Mouse (Mus musculus) forebrain, embryonic 16.5 days (tissue): Measurements from ENCODE around the gene B4galnt1. TPM values are rescaled to one million over a fixed set of nuclear protein-coding genes. Genes with fewer than 3 reads are reported as not detected.
A peak's percentile ranks its signal among the peaks of the same experiment; 100 is the strongest.

ENCODE experiments used
- ATAC-seq: fragments of 200-750 bp; cut with Nextera tagmentation; 2 replicates; pipeline ENCODE4 v1.8.0; 2017; ENCODE audit warnings: mild to moderate bottlenecking, moderate library complexity
- H3K27ac ChIP-seq: fragments of 300-500 bp; sonication (generic); 2 replicates; pipeline ENCODE4 v1.5.1; 2014; ENCODE audit warnings: low read length, control low read depth
- H3K27me3 ChIP-seq: fragments of 300-500 bp; sonication (generic); replicated peaks from 2 replicates; pipeline ENCODE4 v1.6.1; 2014; ENCODE audit warnings: low read length; ENCODE audit not compliant: control insufficient read depth, insufficient read depth
- H3K36me3 ChIP-seq: fragments of 300-500 bp; sonication (generic); 2 replicates; pipeline ENCODE4 v1.6.1; 2014; ENCODE audit not compliant: control insufficient read depth, insufficient read depth
- H3K4me1 ChIP-seq: fragments of 300-500 bp; sonication (generic); replicated peaks from 2 replicates; pipeline ENCODE4 v1.6.1; 2014; ENCODE audit warnings: low read length; ENCODE audit not compliant: control insufficient read depth, insufficient read depth
- H3K4me2 ChIP-seq: fragments of 300-500 bp; sonication (generic); 2 replicates; pipeline ENCODE4 v1.6.1; 2014; ENCODE audit warnings: mild to moderate bottlenecking, low read length, control low read depth
- H3K4me3 ChIP-seq: fragments of 300-500 bp; sonication (generic); replicated peaks from 2 replicates; pipeline ENCODE4 v1.5.1; 2014; ENCODE audit warnings: mild to moderate bottlenecking, low read length, control low read depth
- H3K9ac ChIP-seq: fragments of 300-500 bp; sonication (generic); replicated peaks from 2 replicates; pipeline ENCODE4 v1.6.1; 2014; ENCODE audit warnings: low read depth, low read length, control low read depth
- H3K9me3 ChIP-seq: fragments of 300-500 bp; sonication (generic); 2 replicates; pipeline ENCODE4 v1.6.1; 2016; ENCODE audit warnings: low read length; ENCODE audit not compliant: control insufficient read depth
- WGBS: fragments of 180-500 bp; shearing (Covaris S2); extraction: QIAGEN DNeasy Blood & Tissue Kit; methylation state at CpG from one replicate; pipeline ENCODE4 v1.1.7; 2014; 5-methylcytosine and 5-hydroxymethylcytosine counted together
- polyA plus RNA-seq: library from polyadenylated mRNA; unstranded; fragments of >200 nt; fragmentation: Nextera tagmentation; extraction: Ambion mirVana; gene quantifications from 2 replicates; pipeline ENCODE4 v1.2.1, GENCODE M21; 2015

Gene B4galnt1
- 41.5 and 45.8 TPM in 2 replicates for polyA plus RNA-seq

DNA sequence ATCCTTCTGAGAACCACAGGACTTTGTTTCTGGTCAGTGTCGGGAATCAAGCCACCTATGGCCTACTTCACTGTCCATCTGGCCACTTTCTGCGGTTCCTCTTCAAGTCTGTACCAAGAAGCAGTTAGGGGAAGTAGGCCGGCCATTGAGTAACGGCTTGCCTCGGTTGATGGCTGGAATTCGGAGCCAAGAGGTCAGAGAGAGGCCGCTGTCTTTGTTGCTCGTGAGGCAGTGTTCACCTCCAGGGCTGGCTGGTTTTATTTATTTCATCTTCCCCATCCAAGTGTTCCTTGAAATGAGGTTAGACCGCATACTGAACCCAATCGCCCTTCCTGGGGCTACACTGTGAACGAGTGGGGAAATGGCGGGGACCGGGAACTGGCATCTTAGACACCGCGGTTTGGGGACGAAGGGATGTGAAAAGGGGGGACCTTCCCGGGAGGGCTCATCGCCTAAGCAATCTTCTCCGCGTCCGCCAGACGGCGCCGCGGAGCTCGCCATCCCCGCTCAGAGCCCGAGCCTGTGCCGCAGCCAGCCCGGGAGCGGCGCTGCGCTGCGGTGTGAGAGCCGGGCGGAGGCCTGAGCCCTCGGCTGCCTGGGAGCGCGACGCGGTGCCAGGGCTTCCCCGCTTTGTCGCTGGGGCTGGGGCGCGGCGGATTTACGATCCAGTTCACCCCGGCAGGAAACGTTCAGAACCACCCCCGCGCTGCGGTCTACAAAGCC lies at the start of gene B4galnt1:
Gene B4galnt1 (plus strand): TSS at position 595 of the 723 bp plus-strand sequence.
- H3K4me3 ChIP-seq = peak within 1 kb of the TSS; percentile 71
- H3K4me1 ChIP-seq = peaks cover 12% of the 10 kb centered on the region
- H3K27me3 ChIP-seq = peaks cover 28% of the 10 kb centered on the region
- peak within 1 kb of the TSS; percentile 71 for H3K27ac ChIP-seq
- 2% methylated on average over 52 of the region's 52 CpGs for WGBS
- H3K4me2 ChIP-seq = peak within 1 kb of the TSS; percentile 87
- H3K9ac ChIP-seq = peak within 1 kb of the TSS; percentile 97
- no peaks in the 10 kb centered on the region for H3K36me3 ChIP-seq
- ATAC-seq = peak; percentile 94
- no peaks in the 10 kb centered on the region for H3K9me3 ChIP-seq

DNA sequence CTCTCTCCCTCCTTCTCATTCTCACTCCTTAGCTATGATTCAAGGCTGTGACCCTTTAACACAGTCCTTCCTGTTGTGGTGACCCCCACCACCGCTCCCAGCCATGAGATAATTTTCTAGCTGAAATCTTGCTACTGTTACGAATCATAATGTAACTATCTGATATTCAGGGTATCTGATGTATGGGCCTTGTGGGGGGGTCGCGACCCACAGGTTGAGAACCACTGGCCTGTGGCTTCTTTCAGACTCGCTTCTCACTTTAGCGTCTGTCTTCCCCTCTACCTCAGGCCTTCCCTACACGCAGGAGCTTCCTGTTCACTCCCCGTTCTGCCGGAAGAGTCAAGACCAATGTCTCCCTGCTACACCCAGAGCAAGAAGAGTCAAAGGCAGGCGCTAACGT lies 46.6 kb upstream of the B4galnt1 start:
- no peak overlapping the region for H3K27ac ChIP-seq
- H3K36me3 ChIP-seq = peaks cover 19% of the 10 kb centered on the region
- H3K4me1 ChIP-seq = peaks cover 25% of the 10 kb centered on the region
- no peaks in the 10 kb centered on the region for H3K27me3 ChIP-seq
- WGBS = 96% methylated on average over 11 of the region's 11 CpGs
- H3K4me2 ChIP-seq = no peak overlapping the region
- ATAC-seq = no peak
- H3K4me3 ChIP-seq = no peak overlapping the region
- H3K9ac ChIP-seq = no peak overlapping the region
- H3K9me3 ChIP-seq = no peaks in the 10 kb centered on the region

DNA sequence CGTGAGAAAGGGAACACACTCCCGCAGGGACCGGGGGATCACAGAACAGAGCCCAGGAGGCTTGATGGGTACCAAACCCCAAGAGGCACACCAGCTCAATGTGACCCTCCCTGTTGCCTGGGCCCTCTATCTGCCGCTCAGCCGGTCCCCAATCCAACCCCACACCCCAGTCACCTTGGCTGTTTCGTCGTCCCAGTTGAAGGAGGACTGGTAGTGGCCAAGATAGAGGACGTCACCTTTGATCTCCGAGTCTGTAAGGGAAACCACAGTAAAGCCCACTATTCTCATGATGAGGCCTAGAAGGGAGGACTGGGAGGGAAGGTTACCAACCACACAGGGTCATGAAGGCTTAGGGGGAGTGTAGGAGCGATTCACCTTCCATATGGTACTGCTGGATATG lies 45.8 kb upstream of the B4galnt1 start:
- 93% methylated on average over 10 of the region's 10 CpGs for WGBS
- Histone ChIP-seq H3K27ac (no peak overlapping the region), H3K4me1 (peaks cover 25% of the 10 kb centered on the region), H3K4me2 (no peak overlapping the region), H3K27me3 (no peaks in the 10 kb centered on the region), H3K9me3 (no peaks in the 10 kb centered on the region), H3K36me3 (peaks cover 19% of the 10 kb centered on the region), H3K4me3 (no peak overlapping the region), H3K9ac (no peak overlapping the region)
- no peak for ATAC-seq

DNA sequence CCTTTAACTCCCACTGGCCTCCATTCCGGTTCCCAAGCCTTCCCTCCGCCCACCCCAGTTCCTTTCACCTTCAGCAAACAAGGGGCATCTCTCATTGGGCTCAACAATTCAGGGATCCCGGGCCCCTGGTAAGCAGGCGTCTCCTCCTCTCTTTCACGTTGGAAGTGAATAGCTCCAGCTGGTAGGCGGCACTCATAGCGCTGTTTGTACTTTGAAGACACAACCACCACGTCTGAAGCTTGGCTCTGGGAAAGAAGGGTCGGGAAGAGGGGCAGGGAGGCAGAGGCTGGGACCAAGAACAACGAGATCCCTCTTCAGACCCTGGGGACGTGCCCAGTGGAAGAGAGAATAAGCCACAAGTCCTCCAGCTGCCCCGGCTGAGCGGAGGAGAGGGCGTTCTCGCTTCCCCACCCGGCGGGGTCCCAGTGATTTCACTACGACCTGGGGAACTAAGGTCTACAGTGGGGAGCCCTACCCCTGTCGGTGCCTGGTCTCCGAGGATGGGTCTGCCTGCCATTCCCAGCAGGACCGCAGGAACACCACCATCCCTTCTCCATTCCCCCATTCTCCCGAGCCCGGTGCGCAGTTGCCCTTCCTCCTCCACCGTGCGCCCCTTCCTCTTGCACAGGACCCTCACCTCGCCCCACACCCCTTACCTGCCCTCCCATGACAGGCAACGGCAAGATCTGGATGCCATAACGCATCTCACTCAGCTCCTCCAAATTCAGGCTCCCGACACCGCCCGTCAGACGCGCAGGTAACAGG lies 44.5 kb upstream of the B4galnt1 start:
- 2% methylated on average over 34 of the region's 34 CpGs for WGBS
- Histone ChIP-seq H3K27me3 (no peaks in the 10 kb centered on the region), H3K4me3 (peak overlapping the region; percentile 84), H3K36me3 (peaks cover 13% of the 10 kb centered on the region), H3K9me3 (no peaks in the 10 kb centered on the region), H3K4me2 (peak overlapping the region; percentile 91), H3K9ac (peak overlapping the region; percentile 83), H3K4me1 (peaks cover 25% of the 10 kb centered on the region), H3K27ac (no peak overlapping the region)
- peak; percentile 27 for ATAC-seq

DNA sequence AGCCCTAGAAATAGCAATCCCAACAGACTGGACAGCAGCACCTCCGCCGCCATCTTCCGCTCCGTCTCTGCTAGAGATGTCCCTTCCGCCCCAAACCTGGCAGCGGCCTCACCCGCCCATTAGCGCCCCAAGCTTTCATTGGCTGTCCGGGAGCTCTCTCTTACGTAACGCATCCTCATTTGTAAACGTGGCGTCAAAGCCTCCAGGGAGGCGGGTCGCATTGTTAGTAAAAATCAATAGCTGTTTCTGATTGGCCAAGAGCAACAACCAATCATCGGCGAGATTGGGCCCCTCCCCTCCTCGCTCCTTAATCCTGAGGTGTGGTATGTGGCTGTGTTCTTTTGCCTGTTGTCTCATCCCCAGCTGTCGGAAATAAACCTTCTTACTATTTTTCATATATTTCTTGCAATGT lies 44.0 kb upstream of the B4galnt1 start, which contains the start of gene Os9:
Gene Os9 (minus strand): TSS at position 66 of the 412 bp plus-strand sequence.
- Histone ChIP-seq H3K4me2 (peak within 1 kb of the TSS; percentile 91), H3K27me3 (no peaks in the 10 kb centered on the region), H3K4me1 (peaks cover 25% of the 10 kb centered on the region), H3K9me3 (no peaks in the 10 kb centered on the region), H3K9ac (peak within 1 kb of the TSS; percentile 83), H3K27ac (peak within 1 kb of the TSS; percentile 82), H3K4me3 (peak within 1 kb of the TSS; percentile 84), H3K36me3 (peaks cover 13% of the 10 kb centered on the region)
- under 1% methylated on average over 19 of the region's 19 CpGs for WGBS
- peak; percentile 98 for ATAC-seq

DNA sequence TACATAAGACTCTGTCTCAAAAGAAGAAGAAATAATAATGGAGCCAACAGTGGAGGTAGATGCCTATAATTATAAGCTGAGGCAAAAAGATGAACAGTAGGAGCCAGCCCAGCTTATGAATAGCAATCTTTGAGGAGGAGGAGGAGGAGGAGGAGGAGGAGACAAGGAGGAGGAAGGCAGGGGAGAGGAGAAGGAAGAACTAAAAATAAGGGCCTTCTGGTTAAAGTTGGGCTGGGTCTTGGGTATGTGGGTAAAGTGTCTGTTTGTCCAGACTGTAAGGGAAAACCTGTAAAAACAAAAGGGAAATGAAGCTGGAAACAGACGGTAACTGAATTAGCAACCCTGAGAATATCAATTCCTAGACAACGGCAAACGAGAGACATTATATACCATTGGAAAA lies 43.0 kb upstream of the B4galnt1 start:
- no peak for ATAC-seq
- no peaks in the 10 kb centered on the region for H3K27me3 ChIP-seq
- 80% methylated on average over 3 of the region's 3 CpGs for WGBS
- no peak overlapping the region; the same call in 1 of the 2 replicates for H3K9ac ChIP-seq
- H3K4me1 ChIP-seq = peaks cover 25% of the 10 kb centered on the region
- peak overlapping the region; percentile 49 for H3K4me2 ChIP-seq
- no peaks in the 10 kb centered on the region for H3K9me3 ChIP-seq
- H3K36me3 ChIP-seq = peaks cover 13% of the 10 kb centered on the region
- peak overlapping the region; percentile 82 for H3K27ac ChIP-seq
- peak overlapping the region; percentile 84 for H3K4me3 ChIP-seq

DNA sequence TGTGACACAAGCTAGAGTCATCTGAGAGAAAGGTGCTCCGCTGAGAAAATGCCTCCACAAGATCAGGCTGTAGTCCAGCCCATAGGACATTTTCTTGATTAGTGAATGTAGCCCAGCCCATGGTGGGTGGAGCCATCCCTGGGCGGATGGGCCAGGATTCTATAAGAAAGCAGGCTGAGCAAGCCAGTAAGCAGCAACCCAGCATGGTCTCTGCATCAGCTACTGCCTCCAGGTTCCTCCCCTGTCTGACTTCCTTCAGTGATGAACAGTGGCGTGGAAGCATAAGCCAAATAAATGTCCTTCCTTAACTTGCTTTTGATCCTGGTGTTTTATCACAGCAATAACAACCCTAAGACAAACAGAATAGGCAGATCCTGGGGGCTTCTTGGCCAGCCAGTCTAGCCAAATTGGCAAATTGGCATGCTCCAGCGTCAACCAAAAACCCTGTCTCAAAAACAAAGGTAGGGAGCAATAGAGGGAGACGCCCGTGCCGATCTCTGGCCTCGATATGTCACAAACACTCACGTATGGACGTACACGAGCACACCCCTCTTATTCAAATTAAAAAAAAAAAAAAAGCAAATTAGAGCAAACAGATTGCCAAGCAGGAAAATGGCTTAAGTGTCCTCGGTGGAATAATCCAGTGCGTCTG lies 42.1 kb upstream of the B4galnt1 start:
- H3K4me2 ChIP-seq = peak overlapping the region; percentile 49
- H3K27ac ChIP-seq = peak overlapping the region; percentile 82
- ATAC-seq = peak; percentile 37
- 0 out of 2 replicates have a peak, but pooled peaks cover 7% of the 10 kb centered on the region for H3K36me3 ChIP-seq
- H3K9ac ChIP-seq = peak overlapping the region; percentile 55
- peaks cover 25% of the 10 kb centered on the region for H3K4me1 ChIP-seq
- WGBS = 7% methylated on average over 13 of the region's 13 CpGs
- H3K9me3 ChIP-seq = no peaks in the 10 kb centered on the region
- H3K27me3 ChIP-seq = no peaks in the 10 kb centered on the region
- peak overlapping the region; percentile 28 for H3K4me3 ChIP-seq

DNA sequence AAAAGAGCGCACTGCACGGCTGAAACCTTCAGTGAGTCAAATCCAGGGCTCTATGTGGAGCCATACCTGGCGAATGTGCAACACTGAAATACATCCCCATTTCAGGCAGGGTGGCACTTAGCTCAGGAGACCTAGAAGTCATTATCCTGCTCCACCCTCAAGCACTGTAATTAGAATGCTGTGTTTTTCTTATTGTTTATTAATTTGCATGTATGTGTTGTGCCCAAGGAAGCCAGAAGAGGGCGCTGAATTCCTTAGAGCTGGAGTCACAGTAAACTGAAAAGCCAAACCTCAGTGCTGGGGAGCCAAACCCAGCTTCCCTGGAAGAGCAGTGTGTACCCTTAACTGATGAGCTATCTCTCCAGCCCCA lies 41.6 kb upstream of the B4galnt1 start:
- ATAC-seq = peak; percentile 7; the same call in 1 of the 2 replicates
- Histone ChIP-seq H3K4me2 (peak overlapping the region; percentile 49), H3K9me3 (no peaks in the 10 kb centered on the region), H3K4me1 (peaks cover 25% of the 10 kb centered on the region), H3K4me3 (peak overlapping the region; percentile 28), H3K9ac (peak overlapping the region; percentile 55; the same call in 1 of the 2 replicates), H3K36me3 (0 out of 2 replicates have a peak, but pooled peaks cover 5% of the 10 kb centered on the region), H3K27ac (peak overlapping the region; percentile 82), H3K27me3 (no peaks in the 10 kb centered on the region)
- WGBS = 4% methylated on average over 4 of the region's 4 CpGs
